Mouse (Mus musculus): ENCODE measurements at regions not wholly inside any gene's neighbourhood (a gene's known extent, or its start where the extent isn't known, plus 50 kb on each side); places are given as distances from the start of the nearest gene placed in this dataset. TPM values are rescaled to one million over a fixed set of nuclear protein-coding genes. Genes with fewer than 3 reads are reported as not detected.

GRCm38 (mm10) chr13:114736066-114736465, 82.0 kb upstream of the Mocs2 start:
- Histone ChIP-seq H3K27ac (replicated peaks; ENCODE audit: low read depth, low read length) (no peak overlapping the region), H3K27me3 (ENCODE audit: control insufficient read depth, insufficient read depth, low read length) (no peaks in the 10 kb centered on the region), H3K36me3 (replicated peaks; ENCODE audit: control insufficient read depth, insufficient read depth, low read depth, low read length) (no peaks in the 10 kb centered on the region), H3K9me3 (replicated peaks; ENCODE audit: control insufficient read depth, low read length) (no peaks in the 10 kb centered on the region), H3K4me3 (ENCODE audit: low read depth, low read length) (no peak overlapping the region), H3K4me2 (ENCODE audit: low read depth, low read length) (no peak overlapping the region), H3K4me1 (ENCODE audit: control insufficient read depth, insufficient read depth, low read length) (no peaks in the 10 kb centered on the region), H3K9ac (replicated peaks; ENCODE audit: low read length) (no peak overlapping the region)
- ATAC-seq (replicated peaks; ENCODE audit: insufficient number of reproducible peaks, low FRiP score, low TSS enrichment, low read depth) (no peak), DNase-seq (ENCODE audit: low spot score) (no peak)
- WGBS = 92% methylated on average over 4 of the region's 4 CpGs

GRCm38 (mm10) chr13:114742534-114742933, 75.5 kb upstream of the Mocs2 start:
- H3K4me3 ChIP-seq (ENCODE audit: low read depth, low read length) = no peak overlapping the region
- H3K36me3 ChIP-seq (replicated peaks; ENCODE audit: control insufficient read depth, insufficient read depth, low read depth, low read length) = no peaks in the 10 kb centered on the region
- H3K27me3 ChIP-seq (ENCODE audit: control insufficient read depth, insufficient read depth, low read length) = no peaks in the 10 kb centered on the region
- no peaks in the 10 kb centered on the region for H3K9me3 ChIP-seq (replicated peaks; ENCODE audit: control insufficient read depth, low read length)
- no peak overlapping the region for H3K4me2 ChIP-seq (ENCODE audit: low read depth, low read length)
- H3K27ac ChIP-seq (replicated peaks; ENCODE audit: low read depth, low read length) = no peak overlapping the region
- DNase-seq (ENCODE audit: low spot score) (no peak), ATAC-seq (replicated peaks; ENCODE audit: insufficient number of reproducible peaks, low FRiP score, low TSS enrichment, low read depth) (no peak)
- H3K4me1 ChIP-seq (ENCODE audit: control insufficient read depth, insufficient read depth, low read length) = no peaks in the 10 kb centered on the region
- WGBS = 67% methylated on average over 3 of the region's 3 CpGs
- no peak overlapping the region for H3K9ac ChIP-seq (replicated peaks; ENCODE audit: low read length)

- Histone ChIP-seq H3K27me3 (ENCODE audit: control insufficient read depth, insufficient read depth, low read length) (no peaks in the 10 kb centered on the region), H3K4me2 (ENCODE audit: low read depth, low read length) (no peak overlapping the region), H3K4me3 (ENCODE audit: low read depth, low read length) (no peak overlapping the region), H3K27ac (replicated peaks; ENCODE audit: low read depth, low read length) (no peak overlapping the region), H3K9me3 (replicated peaks; ENCODE audit: control insufficient read depth, low read length) (no peaks in the 10 kb centered on the region), H3K36me3 (replicated peaks; ENCODE audit: control insufficient read depth, insufficient read depth, low read depth, low read length) (no peaks in the 10 kb centered on the region), H3K4me1 (ENCODE audit: control insufficient read depth, insufficient read depth, low read length) (no peaks in the 10 kb centered on the region), H3K9ac (replicated peaks; ENCODE audit: low read length) (no peak overlapping the region)
- no peak for ATAC-seq (replicated peaks; ENCODE audit: insufficient number of reproducible peaks, low FRiP score, low TSS enrichment, low read depth)
- WGBS = 89% methylated on average over 2 of the region's 2 CpGs
- no peak for DNase-seq (ENCODE audit: low spot score)
Observed at GRCm38 (mm10) chr13:114745814-114746213, 72.2 kb upstream of the Mocs2 start.

DNA sequence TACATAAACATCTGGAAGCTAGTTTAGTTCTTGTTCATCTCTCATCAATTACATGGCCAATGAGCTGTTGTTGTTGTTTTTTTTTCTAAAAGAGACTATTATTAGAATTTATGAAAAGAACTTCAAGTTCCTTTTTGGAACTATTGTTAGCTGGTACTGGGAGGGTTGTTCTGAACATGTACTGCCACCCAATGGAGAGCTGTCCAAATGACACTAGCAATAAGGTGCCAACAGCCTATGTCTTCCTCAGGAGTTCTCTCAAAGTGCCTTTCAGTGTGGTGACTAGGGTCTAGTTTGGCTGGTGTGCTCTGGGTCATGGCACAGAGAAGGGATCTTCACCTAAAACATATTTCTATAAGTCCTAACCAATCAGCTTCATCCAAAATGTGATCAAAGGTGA, 60.6 kb upstream of the Mocs2 start:
- H3K4me2 ChIP-seq (ENCODE audit: low read depth, low read length) = no peak overlapping the region
- H3K9ac ChIP-seq (replicated peaks; ENCODE audit: low read length) = no peak overlapping the region
- DNase-seq (ENCODE audit: low spot score) (peak; percentile 46), ATAC-seq (replicated peaks; ENCODE audit: insufficient number of reproducible peaks, low FRiP score, low TSS enrichment, low read depth) (no peak)
- no peak overlapping the region for H3K27ac ChIP-seq (replicated peaks; ENCODE audit: low read depth, low read length)
- H3K9me3 ChIP-seq (replicated peaks; ENCODE audit: control insufficient read depth, low read length) = no peaks in the 10 kb centered on the region
- no peaks in the 10 kb centered on the region for H3K27me3 ChIP-seq (ENCODE audit: control insufficient read depth, insufficient read depth, low read length)
- H3K36me3 ChIP-seq (replicated peaks; ENCODE audit: control insufficient read depth, insufficient read depth, low read depth, low read length) = no peaks in the 10 kb centered on the region
- no peak overlapping the region for H3K4me3 ChIP-seq (ENCODE audit: low read depth, low read length)
- H3K4me1 ChIP-seq (ENCODE audit: control insufficient read depth, insufficient read depth, low read length) = no peaks in the 10 kb centered on the region

- DNase-seq (ENCODE audit: low spot score) = no peak
- Histone ChIP-seq H3K27ac (replicated peaks; ENCODE audit: low read depth, low read length) (no peak overlapping the region), H3K4me3 (ENCODE audit: low read depth, low read length) (no peak overlapping the region), H3K4me2 (ENCODE audit: low read depth, low read length) (no peak overlapping the region), H3K9me3 (replicated peaks; ENCODE audit: control insufficient read depth, low read length) (no peaks in the 10 kb centered on the region), H3K4me1 (ENCODE audit: control insufficient read depth, insufficient read depth, low read length) (no peaks in the 10 kb centered on the region), H3K9ac (replicated peaks; ENCODE audit: low read length) (no peak overlapping the region), H3K27me3 (ENCODE audit: control insufficient read depth, insufficient read depth, low read length) (no peaks in the 10 kb centered on the region), H3K36me3 (replicated peaks; ENCODE audit: control insufficient read depth, insufficient read depth, low read depth, low read length) (no peaks in the 10 kb centered on the region)
- no peak for ATAC-seq (replicated peaks; ENCODE audit: insufficient number of reproducible peaks, low FRiP score, low TSS enrichment, low read depth)
- 74% methylated on average over 1 of the region's 1 CpGs for WGBS
Observed at GRCm38 (mm10) chr13:114759886-114760285, 58.1 kb upstream of the Mocs2 start.

DNA sequence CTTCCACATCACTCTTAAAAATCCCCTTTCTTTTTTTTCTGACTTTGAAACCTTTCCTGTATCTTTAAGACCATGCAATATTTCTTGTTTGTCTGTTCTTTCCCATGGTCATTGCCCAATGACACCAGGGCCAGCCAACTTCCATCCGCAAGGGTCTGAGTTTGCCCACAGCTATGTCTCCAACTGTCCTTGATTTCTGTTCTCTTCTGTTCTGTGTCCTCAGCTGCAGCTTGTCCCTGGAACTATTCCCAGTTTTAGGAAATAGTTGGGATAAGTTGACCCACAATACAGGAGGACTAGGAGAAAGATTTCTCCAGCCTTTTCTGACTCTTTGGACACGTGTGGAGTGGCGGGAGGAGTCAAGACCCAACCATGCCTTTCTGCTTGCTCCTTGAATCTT, 57.1 kb upstream of the Mocs2 start:
- H3K4me1 ChIP-seq (ENCODE audit: control insufficient read depth, insufficient read depth, low read length) = no peaks in the 10 kb centered on the region
- no peak overlapping the region for H3K27ac ChIP-seq (replicated peaks; ENCODE audit: low read depth, low read length)
- H3K4me2 ChIP-seq (ENCODE audit: low read depth, low read length) = no peak overlapping the region
- no peaks in the 10 kb centered on the region for H3K36me3 ChIP-seq (replicated peaks; ENCODE audit: control insufficient read depth, insufficient read depth, low read depth, low read length)
- ATAC-seq (replicated peaks; ENCODE audit: insufficient number of reproducible peaks, low FRiP score, low TSS enrichment, low read depth) (no peak), DNase-seq (ENCODE audit: low spot score) (no peak)
- H3K4me3 ChIP-seq (ENCODE audit: low read depth, low read length) = no peak overlapping the region
- no peaks in the 10 kb centered on the region for H3K27me3 ChIP-seq (ENCODE audit: control insufficient read depth, insufficient read depth, low read length)
- no peaks in the 10 kb centered on the region for H3K9me3 ChIP-seq (replicated peaks; ENCODE audit: control insufficient read depth, low read length)
- 93% methylated on average over 3 of the region's 3 CpGs for WGBS
- no peak overlapping the region for H3K9ac ChIP-seq (replicated peaks; ENCODE audit: low read length)

Small RNA genes lying in the stretch of these regions (microRNA-seq; reads per million reads assigned to microRNA genes)
- not detected for gene Gm25950 (ENCODE audit: borderline number of aligned reads)
